Mouse (Mus musculus): ENCODE measurements around the gene Srpk1. TPM values are rescaled to one million over a fixed set of nuclear protein-coding genes. Genes with fewer than 3 reads are reported as not detected.

Srpk1 gene
- 15.8 TPM for polyA plus RNA-seq (2014; fragmentation: Illumina TruSeq; extraction: RNeasy Lipid Tissue Mini Kit (QIAGEN cat#74804); ENCODE audit: insufficient read depth, low read depth, low replicate concordance)

GRCm38 (mm10) chr17:28622300-28622759 is at the start of gene Srpk1:
Srpk1 (minus strand) TSS chr17:28622709.

GRCm38 (mm10) chr17:28575244-28576125 is 47.0 kb downstream of the Srpk1 start, which contains the start of gene Lhfpl5:
Lhfpl5 (plus strand) TSS chr17:28575641.

GRCm38 (mm10) chr17:28560598-28560997 is 61.9 kb downstream of the Srpk1 start, which contains the start of gene Clps:
Clps (minus strand) TSS chr17:28560766.

GRCm38 (mm10) chr17:28549111-28549510 is 73.4 kb downstream of the Srpk1 start, which contains the start of gene Clpsl2:
Clpsl2 (plus strand) TSS chr17:28549411.

Other genes starting within 250 kb of the Srpk1 start
- gene Fkbp5, start 105.2 kb downstream of the Srpk1 start, polyA plus RNA-seq (2014; fragmentation: Illumina TruSeq; extraction: RNeasy Lipid Tissue Mini Kit (QIAGEN cat#74804); ENCODE audit: insufficient read depth, low read depth, low replicate concordance), result 14.3 TPM
- gene Armc12, start 91.9 kb downstream of the Srpk1 start, polyA plus RNA-seq (2014; fragmentation: Illumina TruSeq; extraction: RNeasy Lipid Tissue Mini Kit (QIAGEN cat#74804); ENCODE audit: insufficient read depth, low read depth, low replicate concordance), result not detected
- not detected for gene Clpsl2, start 73.3 kb downstream of the Srpk1 start, polyA plus RNA-seq (2014; fragmentation: Illumina TruSeq; extraction: RNeasy Lipid Tissue Mini Kit (QIAGEN cat#74804); ENCODE audit: insufficient read depth, low read depth, low replicate concordance)
- gene Clps, start 61.9 kb downstream of the Srpk1 start, polyA plus RNA-seq (2014; fragmentation: Illumina TruSeq; extraction: RNeasy Lipid Tissue Mini Kit (QIAGEN cat#74804); ENCODE audit: insufficient read depth, low read depth, low replicate concordance), result not detected
- not detected for gene Lhfpl5, start 47.1 kb downstream of the Srpk1 start, polyA plus RNA-seq (2014; fragmentation: Illumina TruSeq; extraction: RNeasy Lipid Tissue Mini Kit (QIAGEN cat#74804); ENCODE audit: insufficient read depth, low read depth, low replicate concordance)
- gene Slc26a8, start 67.5 kb upstream of the Srpk1 start, polyA plus RNA-seq (2014; fragmentation: Illumina TruSeq; extraction: RNeasy Lipid Tissue Mini Kit (QIAGEN cat#74804); ENCODE audit: insufficient read depth, low read depth, low replicate concordance), result 0.31 TPM
- gene Mapk14, start 68.6 kb upstream of the Srpk1 start, polyA plus RNA-seq (2014; fragmentation: Illumina TruSeq; extraction: RNeasy Lipid Tissue Mini Kit (QIAGEN cat#74804); ENCODE audit: insufficient read depth, low read depth, low replicate concordance), result 37.5 TPM
- not detected for gene AC170998.1, start 103.4 kb upstream of the Srpk1 start, polyA plus RNA-seq (2014; fragmentation: Illumina TruSeq; extraction: RNeasy Lipid Tissue Mini Kit (QIAGEN cat#74804); ENCODE audit: insufficient read depth, low read depth, low replicate concordance)
- gene Mapk13, start 146.6 kb upstream of the Srpk1 start, polyA plus RNA-seq (2014; fragmentation: Illumina TruSeq; extraction: RNeasy Lipid Tissue Mini Kit (QIAGEN cat#74804); ENCODE audit: insufficient read depth, low read depth, low replicate concordance), result 20.9 TPM
- gene Brpf3, start 178.4 kb upstream of the Srpk1 start, polyA plus RNA-seq (2014; fragmentation: Illumina TruSeq; extraction: RNeasy Lipid Tissue Mini Kit (QIAGEN cat#74804); ENCODE audit: insufficient read depth, low read depth, low replicate concordance), result 10.6 TPM
- not detected for gene Pnpla1, start 235.7 kb upstream of the Srpk1 start, polyA plus RNA-seq (2014; fragmentation: Illumina TruSeq; extraction: RNeasy Lipid Tissue Mini Kit (QIAGEN cat#74804); ENCODE audit: insufficient read depth, low read depth, low replicate concordance)